Mouse (Mus musculus) forebrain, embryonic 11.5 days (tissue): ENCODE measurements around the gene Txnl4b. TPM values are rescaled to one million over a fixed set of nuclear protein-coding genes. Genes with fewer than 3 reads are reported as not detected.
A peak's percentile ranks its signal among the peaks of the same experiment; 100 is the strongest.

Experiments
- ATAC-seq: fragments of 200-750 bp; cut with Nextera tagmentation; replicated peaks from 2 replicates; pipeline ENCODE4 v1.8.0; 2017; ENCODE audit warnings: moderate TSS enrichment; ENCODE audit not compliant: low FRiP score
- DNase-seq: peaks from one replicate; pipeline ENCODE4 v3.0.0-alpha.2; 2017; ENCODE audit warnings: low spot score
- H3K27ac ChIP-seq: fragments of 300-500 bp; sonication (generic); 2 replicates; pipeline ENCODE4 v1.5.1; 2014; ENCODE audit warnings: low read depth, low read length
- H3K27me3 ChIP-seq: fragments of 300-500 bp; sonication (generic); 2 replicates; pipeline ENCODE4 v1.6.1; 2014; ENCODE audit warnings: mild to moderate bottlenecking, low read length, mixed read lengths; ENCODE audit not compliant: control insufficient read depth, insufficient read depth
- H3K36me3 ChIP-seq: fragments of 300-500 bp; sonication (generic); 2 replicates; pipeline ENCODE4 v1.6.1; 2014; ENCODE audit warnings: mild to moderate bottlenecking, low read length, moderate library complexity, mixed read lengths; ENCODE audit not compliant: control insufficient read depth, insufficient read depth
- H3K4me1 ChIP-seq: fragments of 300-500 bp; sonication (generic); replicated peaks from 2 replicates; pipeline ENCODE4 v1.6.1; 2014; ENCODE audit warnings: low read length, mixed read lengths; ENCODE audit not compliant: control insufficient read depth, insufficient read depth
- H3K4me2 ChIP-seq: fragments of 300-500 bp; sonication (generic); 2 replicates; pipeline ENCODE4 v1.6.1; 2014; ENCODE audit warnings: low read depth, mild to moderate bottlenecking, low read length, moderate library complexity, mixed read lengths; ENCODE audit not compliant: severe bottlenecking
- H3K4me3 ChIP-seq: fragments of 300-500 bp; sonication (generic); 2 replicates; pipeline ENCODE4 v1.5.1; 2014; ENCODE audit warnings: low read depth, low read length
- H3K9ac ChIP-seq: fragments of 300-500 bp; sonication (generic); 2 replicates; pipeline ENCODE4 v1.6.1; 2014; ENCODE audit warnings: low read length
- H3K9me3 ChIP-seq: fragments of 300-500 bp; sonication (generic); 2 replicates; pipeline ENCODE4 v1.6.1; 2016; ENCODE audit warnings: low read length, mixed read lengths; ENCODE audit not compliant: control insufficient read depth
- WGBS: fragments of 180-500 bp; shearing (Covaris S2); extraction: QIAGEN DNeasy Blood & Tissue Kit; methylation state at CpG from one replicate; pipeline ENCODE4 v1.1.7; 2014; 5-methylcytosine and 5-hydroxymethylcytosine counted together
- polyA plus RNA-seq: library from polyadenylated mRNA; unstranded; fragments of >200 nt; fragmentation: Nextera tagmentation; extraction: Ambion mirVana; gene quantifications from 2 replicates; pipeline ENCODE4 v1.2.1, GENCODE M21; 2014

Txnl4b gene
- polyA plus RNA-seq = 27.0 and 28.5 TPM in 2 replicates

GRCm38 (mm10) chr8:109565498-109566333, at the start of gene Txnl4b, which contains the start of gene Dhx38:
Txnl4b (plus strand) TSS chr8:109565892.
Dhx38 (minus strand) TSS chr8:109565861.
- WGBS = under 1% methylated on average over 52 of the region's 52 CpGs
- H3K9ac ChIP-seq = peak within 1 kb of the TSS; percentile 90

GRCm38 (mm10) chr8:109524008-109524407, 41.7 kb upstream of the Txnl4b start:
- DNase-seq (no peak), ATAC-seq (no peak)
- Histone ChIP-seq H3K4me2 (no peak overlapping the region), H3K9ac (no peak overlapping the region), H3K4me1 (no peaks in the 10 kb centered on the region), H3K27ac (no peak overlapping the region), H3K9me3 (no peaks in the 10 kb centered on the region), H3K36me3 (no peaks in the 10 kb centered on the region), H3K27me3 (no peaks in the 10 kb centered on the region), H3K4me3 (no peak overlapping the region)
- WGBS = 80% methylated on average over 2 of the region's 2 CpGs

More at GRCm38 (mm10) chr8:109565498-109566333, at the start of gene Txnl4b, which contains the start of gene Dhx38:
- Histone ChIP-seq H3K4me2 (peak within 1 kb of the TSS; percentile 88), H3K27ac (peak within 1 kb of the TSS; percentile 82), H3K36me3 (no peaks in the 10 kb centered on the region; the same call in 1 of the 2 replicates), H3K27me3 (no peaks in the 10 kb centered on the region), H3K9me3 (no peaks in the 10 kb centered on the region), H3K4me1 (peaks cover 10% of the 10 kb centered on the region; the same call in 1 of the 2 replicates), H3K4me3 (peak within 1 kb of the TSS; percentile 91)
- ATAC-seq (peak; percentile 99), DNase-seq (peak; percentile 96)

GRCm38 (mm10) chr8:109535140-109535990, 30.3 kb upstream of the Txnl4b start:
- Histone ChIP-seq H3K4me3 (no peak overlapping the region), H3K9me3 (no peaks in the 10 kb centered on the region), H3K27ac (no peak overlapping the region), H3K27me3 (no peaks in the 10 kb centered on the region), H3K9ac (no peak overlapping the region), H3K4me2 (no peak overlapping the region), H3K4me1 (no peaks in the 10 kb centered on the region), H3K36me3 (no peaks in the 10 kb centered on the region)
- ATAC-seq (no peak), DNase-seq (peak; percentile 70)
- 86% methylated on average over 19 of the region's 19 CpGs for WGBS

- ATAC-seq (peak; percentile 75), DNase-seq (peak; percentile 93)
- 3% methylated on average over 5 of the region's 5 CpGs for WGBS
- no peaks in the 10 kb centered on the region for H3K36me3 ChIP-seq
- no peak overlapping the region for H3K27ac ChIP-seq
- no peaks in the 10 kb centered on the region for H3K27me3 ChIP-seq
- 0 out of 2 replicates have a peak overlapping the region, but pooled peaks have one; percentile 4 for H3K9ac ChIP-seq
- H3K4me1 ChIP-seq = no peaks in the 10 kb centered on the region
- H3K4me3 ChIP-seq = no peak overlapping the region
- no peak overlapping the region for H3K4me2 ChIP-seq
- H3K9me3 ChIP-seq = no peaks in the 10 kb centered on the region
Measured at GRCm38 (mm10) chr8:109536703-109537102, 29.0 kb upstream of the Txnl4b start.

GRCm38 (mm10) chr8:109542165-109542564, 23.5 kb upstream of the Txnl4b start:
- Histone ChIP-seq H3K9ac (no peak overlapping the region), H3K4me3 (no peak overlapping the region), H3K27me3 (no peaks in the 10 kb centered on the region), H3K36me3 (peaks cover 6% of the 10 kb centered on the region; the same call in 1 of the 2 replicates), H3K27ac (no peak overlapping the region), H3K4me2 (no peak overlapping the region), H3K4me1 (no peaks in the 10 kb centered on the region), H3K9me3 (no peaks in the 10 kb centered on the region)
- 79% methylated on average over 5 of the region's 5 CpGs for WGBS
- ATAC-seq (no peak), DNase-seq (no peak)

GRCm38 (mm10) chr8:109542748-109543519, 22.8 kb upstream of the Txnl4b start:
- H3K4me1 ChIP-seq = no peaks in the 10 kb centered on the region
- no peak for ATAC-seq
- no peaks in the 10 kb centered on the region for H3K9me3 ChIP-seq
- WGBS = 91% methylated on average over 8 of the region's 8 CpGs
- H3K4me3 ChIP-seq = no peak overlapping the region
- no peak for DNase-seq
- no peak overlapping the region for H3K27ac ChIP-seq
- H3K4me2 ChIP-seq = no peak overlapping the region
- no peak overlapping the region for H3K9ac ChIP-seq
- no peaks in the 10 kb centered on the region for H3K27me3 ChIP-seq
- H3K36me3 ChIP-seq = peaks cover 12% of the 10 kb centered on the region; the same call in 1 of the 2 replicates

- DNase-seq (no peak), ATAC-seq (no peak)
- no peaks in the 10 kb centered on the region for H3K4me1 ChIP-seq
- H3K4me3 ChIP-seq = no peak overlapping the region
- no peak overlapping the region for H3K4me2 ChIP-seq
- no peak overlapping the region for H3K9ac ChIP-seq
- no peaks in the 10 kb centered on the region for H3K27me3 ChIP-seq
- H3K27ac ChIP-seq = no peak overlapping the region
- 68% methylated on average over 2 of the region's 3 CpGs for WGBS
- H3K9me3 ChIP-seq = no peaks in the 10 kb centered on the region
- H3K36me3 ChIP-seq = peaks cover 16% of the 10 kb centered on the region; the same call in 1 of the 2 replicates
Measured at GRCm38 (mm10) chr8:109544049-109544448, 21.6 kb upstream of the Txnl4b start.

GRCm38 (mm10) chr8:109551663-109552062, 14.0 kb upstream of the Txnl4b start:
- peaks cover 35% of the 10 kb centered on the region for H3K36me3 ChIP-seq
- H3K4me1 ChIP-seq = no peaks in the 10 kb centered on the region
- no peaks in the 10 kb centered on the region for H3K9me3 ChIP-seq
- H3K27ac ChIP-seq = no peak overlapping the region
- DNase-seq = peak; percentile 67
- H3K4me2 ChIP-seq = no peak overlapping the region
- no peak overlapping the region for H3K4me3 ChIP-seq
- no peak overlapping the region for H3K9ac ChIP-seq
- no peak for ATAC-seq
- H3K27me3 ChIP-seq = no peaks in the 10 kb centered on the region
- WGBS = 54% methylated on average over 3 of the region's 3 CpGs
